Mouse (Mus musculus): Measurements from ENCODE around the gene Rsad1. TPM values are rescaled to one million over a fixed set of nuclear protein-coding genes. Genes with fewer than 3 reads are reported as not detected.

The Rsad1 gene
- total and polyA plus RNA-seq, 3 experiments = 4.2 to 5.6 (median 4.8) TPM

- no peak for DNase-seq (ENCODE audit: low spot score)
- Histone ChIP-seq H3K36me3 (replicated peaks) (no peaks in the 10 kb centered on the region), H3K4me1 (ENCODE audit: insufficient read depth, low read depth, low read length) (no peaks in the 10 kb centered on the region), H3K9me3 (replicated peaks) (no peaks in the 10 kb centered on the region), H3K27me3 (ENCODE audit: insufficient read depth, low read length) (peaks cover 33% of the 10 kb centered on the region), H3K4me3 (ENCODE audit: low read depth, low read length) (no peak overlapping the region)
- ATAC-seq (ENCODE audit: extremely low read depth, insufficient number of reproducible peaks, low FRiP score, poor library complexity, severe bottlenecking) = no peak
- TF ChIP-seq GATA1 (IDR thresholded peaks at IDR 0.05; ENCODE audit: borderline replicate concordance, low read length) (no peak), CTCF (IDR thresholded peaks at IDR 0.05; ENCODE audit: low read depth, low read length) (no peak), TAL1 (conservative IDR thresholded peaks at IDR 0.05; ENCODE audit: low read depth, low read length) (no peak), POLR2AphosphoS5 (IDR thresholded peaks at IDR 0.05; ENCODE audit: insufficient replicate concordance, low read depth, low read length) (no peak), GATA2 (IDR thresholded peaks at IDR 0.05; ENCODE audit: borderline replicate concordance, low read depth, low read length) (no peak)
Measured at GRCm38 (mm10) chr11:94567326-94567725, 18.3 kb upstream of the Rsad1 start.

DNA sequence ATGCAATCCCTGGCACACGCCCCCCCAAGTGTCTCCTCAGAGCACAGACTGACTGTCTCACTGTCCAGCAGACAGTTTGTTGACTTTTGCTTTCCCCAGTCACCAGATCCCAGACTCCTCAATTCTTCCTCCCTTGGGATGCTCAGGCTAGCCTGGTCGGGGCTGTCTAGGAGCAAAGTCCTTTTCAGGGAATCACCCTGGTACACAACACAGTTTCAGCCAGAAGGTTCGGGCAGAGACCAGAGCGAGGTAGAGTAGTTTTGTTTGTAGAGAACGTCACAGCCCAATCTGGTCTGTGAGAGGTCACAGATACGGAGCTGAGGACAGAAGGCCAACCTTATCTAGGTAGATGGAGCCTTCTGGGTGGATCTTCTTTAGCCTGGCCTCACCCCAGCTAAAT is 17.5 kb upstream of the Rsad1 start:
- H3K4me3 ChIP-seq (ENCODE audit: low read depth, low read length) = no peak overlapping the region
- ATAC-seq (ENCODE audit: extremely low read depth, insufficient number of reproducible peaks, low FRiP score, poor library complexity, severe bottlenecking) = no peak
- no peaks in the 10 kb centered on the region for H3K36me3 ChIP-seq (replicated peaks)
- no peaks in the 10 kb centered on the region for H3K4me1 ChIP-seq (ENCODE audit: insufficient read depth, low read depth, low read length)
- no peaks in the 10 kb centered on the region for H3K9me3 ChIP-seq (replicated peaks)
- DNase-seq (ENCODE audit: low spot score) = no peak
- TF ChIP-seq TAL1 (conservative IDR thresholded peaks at IDR 0.05; ENCODE audit: low read depth, low read length) (no peak), GATA2 (IDR thresholded peaks at IDR 0.05; ENCODE audit: borderline replicate concordance, low read depth, low read length) (no peak), POLR2AphosphoS5 (IDR thresholded peaks at IDR 0.05; ENCODE audit: insufficient replicate concordance, low read depth, low read length) (no peak), GATA1 (IDR thresholded peaks at IDR 0.05; ENCODE audit: borderline replicate concordance, low read length) (no peak), CTCF (IDR thresholded peaks at IDR 0.05; ENCODE audit: low read depth, low read length) (no peak)
- peaks cover 33% of the 10 kb centered on the region for H3K27me3 ChIP-seq (ENCODE audit: insufficient read depth, low read length)

DNA sequence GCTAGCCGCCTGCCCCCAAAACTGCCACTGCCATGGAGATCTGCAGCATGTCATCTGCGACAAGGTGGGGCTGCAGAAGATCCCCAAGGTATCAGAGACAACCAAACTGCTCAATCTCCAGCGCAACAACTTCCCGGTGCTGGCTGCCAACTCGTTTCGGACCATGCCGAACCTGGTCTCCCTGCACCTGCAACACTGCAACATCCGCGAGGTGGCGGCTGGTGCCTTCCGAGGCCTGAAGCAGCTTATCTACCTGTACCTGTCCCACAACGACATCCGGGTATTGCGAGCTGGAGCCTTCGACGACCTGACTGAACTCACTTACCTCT is 16.1 kb upstream of the Rsad1 start:
- H3K4me1 ChIP-seq (ENCODE audit: insufficient read depth, low read depth, low read length) = no peaks in the 10 kb centered on the region

GRCm38 (mm10) chr11:94564437-94565150 is 15.5 kb upstream of the Rsad1 start, which contains the start of gene Chad:
TSS of gene Chad (plus strand) at chr11:94565047.
- no peak for TF ChIP-seq POLR2AphosphoS5 (IDR thresholded peaks at IDR 0.05; ENCODE audit: insufficient replicate concordance, low read depth, low read length)
- TF ChIP-seq TAL1 (conservative IDR thresholded peaks at IDR 0.05; ENCODE audit: low read depth, low read length) = no peak
- TF ChIP-seq CTCF (IDR thresholded peaks at IDR 0.05; ENCODE audit: low read depth, low read length) = no peak
- no peak for TF ChIP-seq GATA2 (IDR thresholded peaks at IDR 0.05; ENCODE audit: borderline replicate concordance, low read depth, low read length)
- TF ChIP-seq GATA1 (IDR thresholded peaks at IDR 0.05; ENCODE audit: borderline replicate concordance, low read length) = no peak
- Histone ChIP-seq H3K36me3 (replicated peaks) (no peaks in the 10 kb centered on the region), H3K4me3 (ENCODE audit: low read depth, low read length) (no peak within 1 kb of the TSS), H3K27me3 (ENCODE audit: insufficient read depth, low read length) (peaks cover 30% of the 10 kb centered on the region; the same call in 1 of the 2 replicates), H3K9me3 (replicated peaks) (no peaks in the 10 kb centered on the region), H3K4me1 (ENCODE audit: insufficient read depth, low read depth, low read length) (no peaks in the 10 kb centered on the region)
- DNase-seq (ENCODE audit: low spot score) (no peak), ATAC-seq (ENCODE audit: extremely low read depth, insufficient number of reproducible peaks, low FRiP score, poor library complexity, severe bottlenecking) (no peak)

More for the DNA sequence above, 16.1 kb upstream of the Rsad1 start:
- Histone ChIP-seq H3K9me3 (replicated peaks) (no peaks in the 10 kb centered on the region), H3K27me3 (ENCODE audit: insufficient read depth, low read length) (peaks cover 30% of the 10 kb centered on the region; the same call in 1 of the 2 replicates), H3K36me3 (replicated peaks) (no peaks in the 10 kb centered on the region), H3K4me3 (ENCODE audit: low read depth, low read length) (no peak overlapping the region)
- ATAC-seq (ENCODE audit: extremely low read depth, insufficient number of reproducible peaks, low FRiP score, poor library complexity, severe bottlenecking) = no peak
- DNase-seq (ENCODE audit: low spot score) = no peak
- TF ChIP-seq TAL1 (conservative IDR thresholded peaks at IDR 0.05; ENCODE audit: low read depth, low read length) (no peak), POLR2AphosphoS5 (IDR thresholded peaks at IDR 0.05; ENCODE audit: insufficient replicate concordance, low read depth, low read length) (no peak), GATA1 (IDR thresholded peaks at IDR 0.05; ENCODE audit: borderline replicate concordance, low read length) (no peak), CTCF (IDR thresholded peaks at IDR 0.05; ENCODE audit: low read depth, low read length) (no peak), GATA2 (IDR thresholded peaks at IDR 0.05; ENCODE audit: borderline replicate concordance, low read depth, low read length) (no peak)

- Histone ChIP-seq H3K27me3 (ENCODE audit: insufficient read depth, low read length) (peaks cover 30% of the 10 kb centered on the region; the same call in 1 of the 2 replicates), H3K36me3 (replicated peaks) (no peaks in the 10 kb centered on the region), H3K9me3 (replicated peaks) (no peaks in the 10 kb centered on the region), H3K4me1 (ENCODE audit: insufficient read depth, low read depth, low read length) (no peaks in the 10 kb centered on the region), H3K4me3 (ENCODE audit: low read depth, low read length) (no peak overlapping the region)
- DNase-seq (ENCODE audit: low spot score) (no peak), ATAC-seq (ENCODE audit: extremely low read depth, insufficient number of reproducible peaks, low FRiP score, poor library complexity, severe bottlenecking) (no peak)
- TF ChIP-seq POLR2AphosphoS5 (IDR thresholded peaks at IDR 0.05; ENCODE audit: insufficient replicate concordance, low read depth, low read length) = no peak
- no peak for TF ChIP-seq GATA2 (IDR thresholded peaks at IDR 0.05; ENCODE audit: borderline replicate concordance, low read depth, low read length)
- no peak for TF ChIP-seq TAL1 (conservative IDR thresholded peaks at IDR 0.05; ENCODE audit: low read depth, low read length)
- TF ChIP-seq CTCF (IDR thresholded peaks at IDR 0.05; ENCODE audit: low read depth, low read length) = no peak
- no peak for TF ChIP-seq GATA1 (IDR thresholded peaks at IDR 0.05; ENCODE audit: borderline replicate concordance, low read length)
Measured at GRCm38 (mm10) chr11:94563821-94564220, 14.8 kb upstream of the Rsad1 start.

DNA sequence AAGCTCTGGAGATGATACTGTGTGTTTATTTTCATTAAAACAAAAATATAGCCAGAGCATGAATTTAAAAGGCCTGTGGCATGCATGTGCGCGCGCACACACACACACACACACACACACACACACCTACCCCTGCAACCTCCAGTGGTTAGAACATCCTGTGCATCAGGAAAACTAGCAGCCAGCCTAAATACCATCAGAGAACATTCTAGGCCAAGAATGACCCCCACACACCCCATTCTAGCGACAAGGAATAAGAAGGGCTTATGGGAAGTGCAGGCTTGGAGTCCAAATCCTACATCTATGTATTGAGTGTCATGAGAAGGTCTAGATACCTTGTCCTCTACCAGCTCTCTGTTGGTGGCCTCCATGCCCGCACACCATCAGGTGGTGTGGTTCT is 14.3 kb upstream of the Rsad1 start:
- ATAC-seq (ENCODE audit: extremely low read depth, insufficient number of reproducible peaks, low FRiP score, poor library complexity, severe bottlenecking) = no peak
- no peak for DNase-seq (ENCODE audit: low spot score)
- H3K27me3 ChIP-seq (ENCODE audit: insufficient read depth, low read length) = peaks cover 30% of the 10 kb centered on the region; the same call in 1 of the 2 replicates
- no peaks in the 10 kb centered on the region for H3K9me3 ChIP-seq (replicated peaks)
- H3K4me3 ChIP-seq (ENCODE audit: low read depth, low read length) = no peak overlapping the region
- no peak for TF ChIP-seq POLR2AphosphoS5 (IDR thresholded peaks at IDR 0.05; ENCODE audit: insufficient replicate concordance, low read depth, low read length)
- TF ChIP-seq TAL1 (conservative IDR thresholded peaks at IDR 0.05; ENCODE audit: low read depth, low read length) = no peak
- no peak for TF ChIP-seq CTCF (IDR thresholded peaks at IDR 0.05; ENCODE audit: low read depth, low read length)
- TF ChIP-seq GATA1 (IDR thresholded peaks at IDR 0.05; ENCODE audit: borderline replicate concordance, low read length) = no peak
- H3K4me1 ChIP-seq (ENCODE audit: insufficient read depth, low read depth, low read length) = no peaks in the 10 kb centered on the region
- H3K36me3 ChIP-seq (replicated peaks) = no peaks in the 10 kb centered on the region

Measured in G1E (cell line).